Mouse (Mus musculus) left cerebral cortex, adult 2 months (tissue): ENCODE measurements around the gene Rag2. TPM values are rescaled to one million over a fixed set of nuclear protein-coding genes. Genes with fewer than 3 reads are reported as not detected.

Experiments used
- DNase-seq, 2 experiments: peaks; one replicate each; pipeline ENCODE4 v3.0.0; 2021 to 2022; ENCODE audit warnings: low spot score in 2 of 2, mixed read lengths in 1 of 2; ENCODE audit errors: extremely low spot score in 1 of 2
- H3K27ac ChIP-seq: fragments of 200-600 bp; 2 replicates; pipeline ENCODE4 v1.8.1; 2022
- H3K4me3 ChIP-seq: fragments of 200-600 bp; 2 replicates; pipeline ENCODE4 v1.8.1; 2022
- CTCF ChIP-seq: fragments of 200-600 bp; IDR thresholded peaks from 2 replicates; pipeline ENCODE4 v1.8.1; 2022; ENCODE audit warnings: antibody characterized with exemption, mild to moderate bottlenecking, moderate library complexity
- intact Hi-C: fragments of 180-260 bp; cut with DNase I; formaldehyde crosslinking; loops from one replicate; pipeline ENCODE4 v1.15.1; 2025
- total RNA-seq, 2 experiments: library from RNA; stranded (reverse); gene quantifications; 2 replicates each; pipeline ENCODE4 v1.2.3; 2021

The Rag2 gene
- total RNA-seq, 2 experiments from 2014 or later, result not detected

DNA sequence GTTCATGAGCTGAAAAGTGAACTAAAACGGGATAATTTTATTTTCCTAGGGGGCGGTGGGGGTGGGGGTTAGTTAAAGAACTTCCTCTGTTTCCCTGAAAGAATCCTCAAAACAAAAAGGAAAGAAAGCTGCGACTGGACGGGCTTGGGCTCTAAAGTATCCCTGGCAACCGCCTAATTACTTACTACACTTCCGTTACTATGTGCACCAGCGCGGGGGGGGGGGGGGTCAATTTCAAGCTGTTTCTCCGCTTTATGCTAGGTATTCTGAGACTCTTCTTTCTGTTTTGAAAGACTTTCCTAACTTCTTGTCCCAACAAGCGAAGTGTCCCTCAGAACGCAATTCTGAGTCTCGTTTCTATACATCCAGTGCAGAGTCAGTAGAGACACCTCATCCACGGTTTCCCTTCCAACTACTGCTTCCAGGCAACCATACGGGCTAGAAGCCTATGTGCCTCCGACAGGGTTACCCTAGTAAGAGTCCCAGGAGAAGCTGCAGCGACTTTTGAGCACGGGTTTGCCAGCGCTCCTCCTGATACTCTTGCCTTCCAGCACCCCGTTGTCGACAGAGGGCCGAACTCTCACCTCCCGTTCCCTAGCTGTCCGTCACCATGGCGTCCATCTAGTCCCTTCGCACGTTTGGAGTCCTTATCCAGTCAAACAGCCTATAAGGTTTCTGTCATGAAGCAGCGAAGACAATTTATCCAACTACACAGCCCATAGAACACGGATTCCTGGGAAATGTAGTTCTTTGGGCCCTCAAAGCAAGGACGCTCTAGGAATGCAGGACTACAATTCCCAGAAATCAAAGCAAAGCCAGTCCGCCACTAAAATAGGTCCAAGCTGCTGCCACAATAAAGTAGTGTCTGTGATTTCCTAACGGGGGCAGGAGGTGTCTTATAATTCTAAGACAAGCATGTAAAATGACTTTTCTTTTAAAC, 4.0 kb downstream of the Rag2 start:
- TF ChIP-seq CTCF, result peak; percentile 16
- peak overlapping the region; percentile 94 for H3K27ac ChIP-seq
- intact Hi-C loops, result no loop called here
- H3K4me3 ChIP-seq, result peak overlapping the region; percentile 87
- DNase-seq, result peak; percentile 73 to 83

DNA sequence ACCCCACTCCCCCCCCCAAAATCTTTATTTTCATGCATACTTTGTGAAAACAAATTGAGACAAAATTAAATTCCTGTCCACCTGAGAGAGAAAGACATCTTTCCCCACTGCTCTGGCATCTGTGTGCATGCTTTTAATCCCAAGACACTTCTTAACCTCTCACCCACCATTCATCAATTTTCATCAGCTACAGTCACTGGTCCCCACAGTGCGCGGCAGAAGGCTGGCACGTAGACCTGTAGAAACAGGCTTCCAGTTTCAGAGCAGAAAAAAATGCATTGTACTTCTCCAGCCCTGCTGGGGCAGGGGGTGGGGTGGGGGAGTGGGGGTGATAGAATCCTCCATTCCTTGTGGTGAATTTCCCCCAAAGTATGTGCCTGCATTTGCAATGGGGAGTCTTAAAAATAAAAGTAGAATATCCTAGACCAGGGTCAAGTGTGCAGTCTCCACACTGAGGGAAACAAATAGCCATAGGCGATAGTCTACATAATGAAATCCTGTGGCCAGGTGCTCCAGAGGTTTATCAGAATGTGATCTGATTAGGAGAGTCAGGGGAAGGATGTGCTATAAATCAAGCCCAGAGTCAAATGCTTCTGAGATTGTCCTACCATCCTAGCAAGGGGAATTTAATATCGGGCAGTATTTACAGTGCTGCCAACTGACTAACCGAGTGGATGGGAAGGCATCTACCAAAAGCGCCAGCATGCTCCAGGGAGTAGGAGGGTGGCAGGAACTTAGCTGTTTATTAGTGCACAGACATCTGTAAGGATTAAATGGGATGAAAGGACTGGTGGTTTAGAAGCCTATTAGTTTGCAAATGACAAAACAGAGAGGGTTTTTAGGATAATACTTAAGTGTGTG, 14.7 kb downstream of the Rag2 start:
- no peak for TF ChIP-seq CTCF
- intact Hi-C loops, result no loop called here
- DNase-seq, result no peak
- Histone ChIP-seq H3K27ac (no peak overlapping the region), H3K4me3 (no peak overlapping the region)

DNA sequence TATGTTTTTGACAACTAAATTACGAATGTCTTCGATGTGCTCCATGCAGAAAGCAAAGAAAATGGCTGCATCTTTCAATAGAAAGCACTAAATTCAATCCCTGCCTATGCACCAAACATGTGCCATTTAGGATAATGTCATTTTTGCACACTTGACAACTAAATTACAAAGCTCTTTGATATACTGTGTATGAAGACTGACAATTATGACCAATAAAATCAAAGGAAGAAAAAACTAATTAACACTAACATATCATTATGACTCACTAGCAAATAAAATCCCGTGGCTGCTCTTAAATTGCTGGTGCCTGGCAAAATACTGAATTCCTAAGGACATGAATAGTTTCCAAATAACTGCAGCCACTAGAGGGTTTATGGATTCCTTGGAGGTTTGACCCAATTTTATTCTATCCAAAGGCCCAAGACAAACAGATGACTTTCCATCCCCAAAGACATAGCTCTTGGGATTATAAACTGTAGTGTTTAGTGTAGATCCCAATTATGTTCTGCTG, 15.4 kb downstream of the Rag2 start:
- DNase-seq, result no peak
- TF ChIP-seq CTCF, result no peak; the same call in 1 of the 2 replicates
- intact Hi-C loops, result no loop called here
- no peak overlapping the region for H3K27ac ChIP-seq
- H3K4me3 ChIP-seq, result no peak overlapping the region

DNA sequence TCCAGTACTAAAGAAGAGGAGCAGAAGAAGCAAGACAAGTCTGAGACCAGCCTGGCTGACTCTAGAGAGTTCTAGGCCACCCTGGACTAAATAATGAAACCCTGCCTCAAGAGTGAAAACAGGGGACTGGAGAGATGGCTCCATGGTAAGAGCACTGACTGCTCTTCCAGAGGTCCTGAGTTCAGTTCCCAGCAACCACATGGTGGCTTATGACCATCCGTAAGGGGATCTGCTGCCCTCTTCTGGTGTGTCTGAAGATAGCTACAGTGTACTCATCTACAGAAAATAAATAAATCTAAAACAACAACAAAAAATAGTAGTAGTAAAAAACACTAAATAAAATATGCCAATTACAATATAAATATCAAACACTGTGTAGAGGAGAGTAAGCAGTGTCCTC, 21.3 kb downstream of the Rag2 start:
- intact Hi-C loops, result no loop called here
- Histone ChIP-seq H3K4me3 (no peak overlapping the region), H3K27ac (no peak overlapping the region)
- DNase-seq, result no peak
- TF ChIP-seq CTCF, result no peak; the same call in 1 of the 2 replicates

DNA sequence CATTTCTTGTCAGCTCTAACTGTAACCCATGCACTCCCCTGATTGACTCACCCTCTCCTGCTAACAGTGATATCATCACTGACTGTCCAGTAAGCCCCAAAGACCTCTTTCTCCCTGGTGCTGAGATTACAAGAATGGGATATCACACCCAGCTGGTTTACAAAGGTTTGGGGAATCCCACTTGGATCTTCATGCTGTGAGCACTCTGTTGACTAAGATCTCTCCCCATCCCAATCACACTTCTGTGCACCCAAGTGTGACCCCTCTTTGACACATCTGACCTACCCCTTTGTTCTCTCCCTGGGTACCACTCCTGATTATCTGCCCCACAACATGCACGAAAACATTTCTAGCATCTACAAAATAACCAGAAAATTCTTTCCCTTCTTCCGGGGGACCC, 23.8 kb downstream of the Rag2 start:
- Histone ChIP-seq H3K27ac (no peak overlapping the region), H3K4me3 (no peak overlapping the region)
- intact Hi-C loops, result no loop called here
- TF ChIP-seq CTCF, result no peak
- no peak for DNase-seq

DNA sequence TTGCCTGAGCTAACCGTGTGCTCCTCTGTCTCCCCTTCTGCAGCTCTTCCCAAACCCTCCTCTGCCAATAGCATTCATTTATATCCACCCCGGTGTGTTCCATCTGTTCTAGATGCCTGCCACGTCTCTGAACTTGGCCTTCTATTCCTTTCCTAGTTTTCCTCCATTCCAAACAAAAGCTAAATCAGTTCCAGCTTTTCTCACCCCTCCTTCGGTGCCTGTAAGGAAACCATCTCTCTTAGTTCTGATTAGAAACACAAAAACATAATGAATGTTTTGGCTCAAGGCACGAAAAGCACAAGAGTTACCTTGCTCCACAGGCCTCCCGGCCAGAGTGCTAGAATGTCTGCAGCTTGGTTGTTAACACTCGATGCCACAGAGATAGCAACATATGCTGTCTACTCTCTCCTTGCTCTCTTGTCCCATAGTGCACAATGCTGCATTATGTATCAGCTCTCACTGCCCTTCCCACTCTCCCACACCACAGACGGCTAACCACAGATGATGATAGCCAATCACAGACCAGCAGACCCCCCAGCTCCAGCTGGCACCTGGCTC, 24.7 kb downstream of the Rag2 start, which contains the start of the genes Rag1 and B230118H07Rik:
Gene Rag1 (minus strand): TSS at position 388 of the 558 bp plus-strand sequence.
Gene B230118H07Rik (minus strand): TSS at position 419 of the 558 bp plus-strand sequence.
- intact Hi-C loops, result no loop called here
- DNase-seq, result no peak
- no peak within 1 kb of the TSS for H3K27ac ChIP-seq
- H3K4me3 ChIP-seq, result no peak within 1 kb of the TSS
- no peak for TF ChIP-seq CTCF

DNA sequence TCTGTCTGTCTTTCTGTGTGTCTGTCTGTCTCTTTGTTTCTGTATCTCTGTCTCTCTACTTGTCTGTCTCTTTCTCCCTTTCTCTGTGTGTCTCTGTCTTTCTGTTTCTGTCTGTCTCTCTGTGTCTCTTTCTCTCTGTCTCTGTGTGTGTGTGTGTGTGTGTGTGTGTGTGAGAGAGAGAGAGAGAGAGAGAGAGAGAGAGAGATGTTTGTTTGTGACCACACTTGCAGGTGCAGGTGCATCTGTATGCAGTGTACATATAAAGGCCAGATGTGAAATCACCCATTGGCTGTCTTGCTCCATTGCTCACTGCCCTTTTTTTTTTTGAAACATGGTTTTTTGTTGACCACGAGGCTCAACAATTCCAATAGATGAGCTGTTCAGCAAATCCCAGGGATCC, 25.9 kb downstream of the Rag2 start:
- TF ChIP-seq CTCF, result no peak
- Histone ChIP-seq H3K4me3 (no peak overlapping the region), H3K27ac (no peak overlapping the region)
- no peak for DNase-seq
- intact Hi-C loops, result no loop called here

DNA sequence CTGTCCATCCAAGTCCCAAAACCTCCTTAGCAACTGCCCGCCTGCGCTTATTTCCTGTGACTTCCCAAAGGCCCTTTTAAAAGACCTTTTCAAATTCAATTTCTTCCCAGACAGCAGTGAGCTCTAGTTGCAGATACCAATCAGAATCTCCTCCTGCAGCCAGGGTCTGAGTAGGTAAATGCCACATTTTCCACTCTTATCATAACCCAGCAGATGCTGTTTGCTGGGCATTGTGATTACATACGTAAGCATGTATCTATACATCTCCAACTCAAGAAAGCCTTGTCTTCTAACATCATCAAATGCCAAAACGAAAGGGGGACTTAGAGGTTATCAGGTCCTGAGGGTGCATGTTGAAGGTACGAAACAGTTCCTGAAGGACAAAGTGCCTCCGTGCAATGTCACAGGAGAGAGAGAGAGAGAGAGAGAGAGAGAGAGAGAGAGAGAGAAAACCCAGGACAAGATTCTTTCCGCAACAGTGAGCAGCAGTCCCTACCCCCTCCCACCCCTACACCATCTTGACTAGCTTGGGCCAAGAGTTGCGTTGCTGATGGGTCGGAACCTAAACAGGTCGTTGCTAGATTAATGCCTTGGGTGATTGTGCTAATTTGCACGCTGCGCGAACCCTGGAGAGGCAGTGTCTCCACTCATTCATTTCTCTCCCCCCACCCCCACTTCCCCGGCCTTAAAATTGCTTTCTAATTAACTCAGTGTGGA, 27.8 kb downstream of the Rag2 start:
- TF ChIP-seq CTCF, result no peak
- H3K4me3 ChIP-seq, result peak overlapping the region; percentile 54
- DNase-seq, result peak in 1 of 2 experiments; percentile 20
- intact Hi-C loops, result loop anchor here (2.0 kb wide), 1 partner anchor 54 kb away; no protein-coding TSS in a partner anchor
- no peak overlapping the region for H3K27ac ChIP-seq

DNA sequence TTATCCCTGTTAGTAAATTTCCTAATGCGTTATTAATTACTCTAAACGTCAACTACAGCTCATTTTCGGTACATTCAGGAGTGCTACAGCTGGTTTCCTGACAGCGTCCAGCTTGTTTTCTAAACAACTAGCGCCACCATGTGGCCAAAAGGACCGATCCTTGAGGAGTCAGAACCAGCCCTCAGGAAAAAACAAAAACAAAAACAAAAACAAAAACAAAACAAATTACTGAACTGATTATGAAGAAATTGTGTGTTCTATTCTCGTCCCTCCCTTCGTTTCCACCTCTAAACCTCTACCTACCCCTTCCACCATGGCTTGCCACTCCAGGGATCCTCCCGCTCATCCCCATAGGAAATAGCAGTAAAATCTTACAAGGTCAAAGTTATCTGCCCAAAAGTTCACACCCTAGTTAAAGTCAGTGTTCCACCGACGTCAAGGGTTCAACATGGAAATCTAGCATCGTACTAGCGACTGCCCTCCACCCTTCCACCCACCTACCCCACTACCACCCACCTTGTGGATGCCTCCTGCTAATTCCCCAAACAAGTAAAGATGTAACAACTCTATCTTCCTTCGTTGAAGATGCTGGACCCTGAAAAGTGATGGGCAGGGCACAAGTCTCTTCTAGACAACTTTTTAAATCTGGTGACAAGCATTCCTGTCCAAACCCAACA, 28.5 kb downstream of the Rag2 start:
- peak; percentile 76 to 78 for DNase-seq
- Histone ChIP-seq H3K4me3 (peak overlapping the region; percentile 54), H3K27ac (no peak overlapping the region)
- intact Hi-C loops, result loop anchor here (1.0 to 2.0 kb wide), 3 partner anchors 54 to 181 kb away; no protein-coding TSS in a partner anchor
- TF ChIP-seq CTCF, result peak; percentile 71

DNA sequence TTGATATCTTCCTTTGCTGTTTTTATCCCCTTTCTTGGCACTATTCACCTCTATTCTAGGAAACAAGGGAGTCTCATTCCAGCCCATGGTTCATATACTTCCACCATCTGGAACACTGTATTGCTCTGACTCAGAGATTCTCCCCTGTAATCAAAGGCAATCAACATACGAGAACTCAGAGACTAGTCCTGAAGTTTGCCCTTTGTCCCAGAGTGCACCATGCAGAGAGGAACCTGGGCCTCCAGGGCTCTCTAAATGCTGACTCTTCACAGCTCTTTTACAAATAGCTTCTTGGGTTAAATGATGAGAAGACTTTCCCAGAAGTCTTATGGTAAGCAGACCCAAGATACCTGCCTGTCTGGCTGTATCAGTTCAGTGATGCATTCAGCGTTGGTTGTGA, 36.0 kb downstream of the Rag2 start:
- Histone ChIP-seq H3K4me3 (no peak overlapping the region), H3K27ac (no peak overlapping the region)
- intact Hi-C loops, result no loop called here
- no peak for DNase-seq
- TF ChIP-seq CTCF, result no peak
